Mouse (Mus musculus) MEL (cell line): ENCODE measurements around the gene Prdm16. TPM values are rescaled to one million over a fixed set of nuclear protein-coding genes. Genes with fewer than 3 reads are reported as not detected.

ENCODE experiments used
- DNase-seq: peaks from one replicate; pipeline ENCODE4 v3.0.0; 2011; ENCODE audit warnings: low read depth, low spot score
- H3K27ac ChIP-seq: 2 replicates; pipeline ENCODE4 v1.5.1; 2012; ENCODE audit warnings: low read depth, mild to moderate bottlenecking, control low read depth, low read length, moderate library complexity; ENCODE audit not compliant: control insufficient read depth
- H3K27me3 ChIP-seq, 2 experiments: fragments of 150-350 bp in 1 of 2; sonication (generic) in 1 of 2; 2 replicates each; pipeline ENCODE4 v1.6.1; 2012; ENCODE audit warnings: low read length in 2 of 2, mild to moderate bottlenecking in 2 of 2, improper control_type of control experiment in 1 of 2, moderate library complexity in 1 of 2; ENCODE audit not compliant: insufficient read depth in 2 of 2, control insufficient read depth in 1 of 2
- H3K36me3 ChIP-seq, 2 experiments: 2 replicates each; pipeline ENCODE4 v1.6.1; 2012 to 2014; ENCODE audit warnings: low read length in 2 of 2, improper control_type of control experiment in 1 of 2, inconsistent platforms in 1 of 2, mild to moderate bottlenecking in 1 of 2; ENCODE audit not compliant: insufficient read depth in 2 of 2, control insufficient read depth in 1 of 2
- H3K4me1 ChIP-seq, 2 experiments: fragments of 150-350 bp in 1 of 2; sonication (generic) in 1 of 2; 2 replicates each; pipeline ENCODE4 v1.6.1; 2012; ENCODE audit warnings: low read length in 2 of 2, improper control_type of control experiment in 1 of 2, mild to moderate bottlenecking in 1 of 2; ENCODE audit not compliant: insufficient read depth in 2 of 2, control insufficient read depth in 1 of 2
- H3K4me3 ChIP-seq, 2 experiments: fragments of 150-350 bp in 1 of 2; sonication (generic) in 1 of 2; 2 replicates each; pipeline ENCODE4 v1.5.1; 2012; ENCODE audit warnings: low read depth in 2 of 2, low read length in 2 of 2, mild to moderate bottlenecking in 2 of 2, moderate library complexity in 2 of 2, control low read depth in 1 of 2, improper control_type of control experiment in 1 of 2; ENCODE audit not compliant: control insufficient read depth in 1 of 2, insufficient read depth in 1 of 2
- H3K79me2 ChIP-seq: 2 replicates; pipeline ENCODE4 v1.6.1; 2012; ENCODE audit warnings: mild to moderate bottlenecking, low read length, moderate library complexity; ENCODE audit not compliant: control insufficient read depth, poor library complexity, insufficient read depth
- H3K9ac ChIP-seq: 2 replicates; pipeline ENCODE4 v1.6.1; 2012; ENCODE audit warnings: low read depth, mild to moderate bottlenecking, control low read depth, low read length, moderate library complexity; ENCODE audit not compliant: control insufficient read depth, poor library complexity, severe bottlenecking
- H3K9me3 ChIP-seq: fragments of 150-350 bp; sonication (generic); replicated peaks from 2 replicates; pipeline ENCODE4 v1.6.1; 2012; ENCODE audit warnings: mild to moderate bottlenecking, low read length, improper control_type of control experiment, moderate library complexity; ENCODE audit not compliant: insufficient read depth
- CHD1 ChIP-seq: IDR thresholded peaks from 2 replicates; pipeline ENCODE4 v1.6.1; 2012; ENCODE audit warnings: low read depth, mild to moderate bottlenecking, inconsistent platforms, low read length, improper control_type of control experiment
- E2F4 ChIP-seq: IDR thresholded peaks from 2 replicates; pipeline ENCODE4 v1.6.1; 2011; ENCODE audit warnings: low read depth, low read length, improper control_type of control experiment, borderline replicate concordance
- ELF1 ChIP-seq: IDR thresholded peaks from 2 replicates; pipeline ENCODE4 v1.6.1; 2014; ENCODE audit warnings: low read depth, mild to moderate bottlenecking, inconsistent platforms, low read length, improper control_type of control experiment, moderate library complexity
- ETS1 ChIP-seq: IDR thresholded peaks from 2 replicates; pipeline ENCODE4 v1.6.1; 2012; ENCODE audit warnings: low read depth, mild to moderate bottlenecking, inconsistent platforms, low read length, improper control_type of control experiment, moderate library complexity
- KAT2A ChIP-seq: conservative IDR thresholded peaks from 2 replicates; pipeline ENCODE4 v1.6.1; 2012; ENCODE audit warnings: low read depth, low read length, improper control_type of control experiment, inconsistent platforms
- MAFK ChIP-seq: IDR thresholded peaks from 2 replicates; pipeline ENCODE4 v1.6.1; 2011; ENCODE audit warnings: low read depth, mild to moderate bottlenecking, low read length, improper control_type of control experiment, borderline replicate concordance
- MAX ChIP-seq: IDR thresholded peaks from 2 replicates; pipeline ENCODE4 v1.6.1; 2011; ENCODE audit warnings: low read length, improper control_type of control experiment
- MAZ ChIP-seq: IDR thresholded peaks from 2 replicates; pipeline ENCODE4 v1.6.1; 2012; ENCODE audit warnings: low read depth, mild to moderate bottlenecking, inconsistent platforms, low read length, improper control_type of control experiment
- MEF2A ChIP-seq: IDR thresholded peaks from 2 replicates; pipeline ENCODE4 v1.6.1; 2014; ENCODE audit warnings: low read depth, mild to moderate bottlenecking, inconsistent platforms, low read length, improper control_type of control experiment; ENCODE audit not compliant: poor library complexity, insufficient replicate concordance, severe bottlenecking; ENCODE audit errors: extremely low read depth
- MYB ChIP-seq: IDR thresholded peaks from 2 replicates; pipeline ENCODE4 v1.6.1; 2011; ENCODE audit warnings: mild to moderate bottlenecking, low read depth, low read length, improper control_type of control experiment
- NELFE ChIP-seq: IDR thresholded peaks from 2 replicates; pipeline ENCODE4 v1.6.1; 2011; ENCODE audit warnings: low read depth, low read length, improper control_type of control experiment
- NRF1 ChIP-seq: IDR thresholded peaks from 2 replicates; pipeline ENCODE4 v1.6.1; 2014; ENCODE audit warnings: low read depth, mild to moderate bottlenecking, inconsistent platforms, low read length, improper control_type of control experiment, moderate library complexity; ENCODE audit not compliant: poor library complexity, insufficient read depth, severe bottlenecking
- POLR2AphosphoS5 ChIP-seq: IDR thresholded peaks from 2 replicates; pipeline ENCODE4 v1.6.1; 2012; ENCODE audit warnings: low read depth, borderline replicate concordance, mild to moderate bottlenecking, inconsistent platforms, low read length, moderate library complexity, mixed read lengths
- RAD21 ChIP-seq: IDR thresholded peaks from 2 replicates; pipeline ENCODE4 v1.6.1; 2011; ENCODE audit warnings: mild to moderate bottlenecking, low read depth, low read length, improper control_type of control experiment
- SMC3 ChIP-seq: IDR thresholded peaks from 2 replicates; pipeline ENCODE4 v1.6.1; 2011; ENCODE audit warnings: low read depth, low read length, improper control_type of control experiment
- TBP ChIP-seq: IDR thresholded peaks from 2 replicates; pipeline ENCODE4 v1.8.0; 2011; ENCODE audit warnings: low read depth, low read length, improper control_type of control experiment
- TCF12 ChIP-seq: IDR thresholded peaks from 2 replicates; pipeline ENCODE4 v1.6.1; 2014; ENCODE audit warnings: low read depth, mild to moderate bottlenecking, inconsistent platforms, low read length, improper control_type of control experiment, moderate library complexity
- USF1 ChIP-seq: IDR thresholded peaks from 2 replicates; pipeline ENCODE4 v1.6.1; 2014; ENCODE audit warnings: low read depth, mild to moderate bottlenecking, inconsistent platforms, low read length, improper control_type of control experiment, moderate library complexity
- ZC3H11A ChIP-seq: IDR thresholded peaks from 2 replicates; pipeline ENCODE4 v1.6.1; 2012; ENCODE audit warnings: low read depth, mild to moderate bottlenecking, inconsistent platforms, low read length, improper control_type of control experiment
- ZKSCAN1 ChIP-seq: IDR thresholded peaks from 2 replicates; pipeline ENCODE4 v1.6.1; 2012; ENCODE audit warnings: low read depth, mild to moderate bottlenecking, inconsistent platforms, low read length, improper control_type of control experiment, moderate library complexity
- ZMIZ1 ChIP-seq: IDR thresholded peaks from 2 replicates; pipeline ENCODE4 v1.6.1; 2012; ENCODE audit warnings: low read depth, mild to moderate bottlenecking, inconsistent platforms, low read length, improper control_type of control experiment, moderate library complexity
- polyA plus RNA-seq, 2 experiments: library from polyadenylated mRNA; stranded (reverse) in 1 of 2; unstranded in 1 of 2; fragments of >175 nt in 1 of 2; fragments of >200 nt in 1 of 2; gene quantifications; 2 replicates each; pipeline versions ENCODE4 v1.2.1 to v1.2.4; 2012; ENCODE audit warnings: low replicate concordance in 2 of 2, low read depth in 1 of 2; ENCODE audit not compliant: insufficient read length in 2 of 2, insufficient read depth in 1 of 2, missing spikeins in 1 of 2
- total RNA-seq: library from RNA; depleted of rRNA; stranded (reverse); fragments of 300-350 nt; gene quantifications from 2 replicates; pipeline ENCODE4 v1.2.3, GENCODE M21; 2012

Gene Prdm16
- total and polyA plus RNA-seq, 3 experiments: not detected

DNA sequence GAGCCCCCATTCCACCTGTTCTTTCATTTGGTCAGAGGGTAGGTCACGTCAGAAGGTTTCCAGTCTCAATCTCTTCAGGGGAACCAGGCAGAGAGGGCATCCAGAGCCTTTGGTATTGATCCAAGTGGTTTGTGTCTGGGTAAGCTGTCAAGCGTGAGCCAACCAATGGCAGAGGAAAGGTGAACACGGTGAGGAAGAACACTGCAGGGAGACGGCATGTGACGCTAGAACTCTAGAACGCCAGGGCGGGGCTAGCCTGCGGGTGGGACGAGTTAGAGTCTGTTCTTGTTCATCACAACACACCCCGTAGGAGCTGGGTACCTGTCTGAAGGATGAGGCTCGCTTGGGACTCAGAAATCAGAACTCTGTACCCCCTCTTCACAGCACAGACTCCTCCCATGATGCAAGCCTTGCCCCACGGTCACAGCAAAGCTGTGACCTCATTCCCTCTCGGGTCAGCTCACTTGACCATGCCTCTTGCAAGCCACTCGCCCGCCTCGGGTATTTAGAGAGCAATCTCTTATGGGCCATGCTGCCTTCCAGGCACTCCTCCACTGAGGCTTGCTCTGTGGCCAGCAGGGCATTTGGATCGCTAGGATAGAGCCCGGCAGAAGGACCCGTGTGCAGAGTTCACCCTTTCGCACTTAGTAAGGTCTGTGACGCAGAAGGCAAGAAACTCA, 89.4 kb downstream of the Prdm16 start:
- Histone ChIP-seq H3K9me3 (no peaks in the 10 kb centered on the region), H3K4me3 (no peak overlapping the region), H3K36me3 (no peaks in the 10 kb centered on the region), H3K4me1 (no peaks in the 10 kb centered on the region), H3K79me2 (no peaks in the 10 kb centered on the region)
- no peak for TF ChIP-seq MYB
- TF ChIP-seq, all 39 proteins: peak for 0
- no peak overlapping the region for H3K9ac ChIP-seq
- no peak for DNase-seq
- H3K27me3 ChIP-seq: no peaks in the 10 kb centered on the region
- no peak overlapping the region for H3K27ac ChIP-seq

DNA sequence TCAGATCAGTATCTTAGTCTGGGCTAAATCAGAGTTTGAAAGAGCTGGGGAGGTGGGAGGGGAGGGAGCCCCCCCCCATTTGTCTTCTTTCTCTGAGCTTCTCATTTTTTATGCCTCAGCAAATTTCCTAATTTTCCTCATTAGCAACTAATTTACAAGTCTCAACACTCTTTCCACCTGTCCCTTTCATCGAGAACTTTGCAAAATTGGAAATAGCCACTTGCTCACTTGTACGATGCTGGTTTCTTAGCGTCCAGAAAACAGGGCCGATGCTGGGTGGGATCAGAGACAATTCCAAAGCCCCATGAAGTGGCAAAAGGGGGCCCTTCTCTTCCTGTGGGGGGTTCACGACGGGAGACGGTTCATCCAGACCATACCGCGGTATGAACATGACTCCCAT, 91.4 kb downstream of the Prdm16 start:
- DNase-seq: no peak
- H3K4me3 ChIP-seq: no peak overlapping the region
- TF ChIP-seq MEF2A: no peak
- TF ChIP-seq E2F4: no peak
- TF ChIP-seq ELF1: no peak
- no peak for TF ChIP-seq USF1
- no peak for TF ChIP-seq ZKSCAN1
- no peak for TF ChIP-seq MAFK
- no peak for TF ChIP-seq NELFE
- no peak for TF ChIP-seq TBP
- no peak for TF ChIP-seq ZMIZ1
- TF ChIP-seq TCF12: no peak
- H3K4me1 ChIP-seq: no peaks in the 10 kb centered on the region
- no peaks in the 10 kb centered on the region for H3K9me3 ChIP-seq
- H3K27ac ChIP-seq: no peak overlapping the region
- H3K36me3 ChIP-seq: no peaks in the 10 kb centered on the region
- H3K79me2 ChIP-seq: no peaks in the 10 kb centered on the region
- H3K9ac ChIP-seq: no peak overlapping the region
- no peaks in the 10 kb centered on the region for H3K27me3 ChIP-seq

DNA sequence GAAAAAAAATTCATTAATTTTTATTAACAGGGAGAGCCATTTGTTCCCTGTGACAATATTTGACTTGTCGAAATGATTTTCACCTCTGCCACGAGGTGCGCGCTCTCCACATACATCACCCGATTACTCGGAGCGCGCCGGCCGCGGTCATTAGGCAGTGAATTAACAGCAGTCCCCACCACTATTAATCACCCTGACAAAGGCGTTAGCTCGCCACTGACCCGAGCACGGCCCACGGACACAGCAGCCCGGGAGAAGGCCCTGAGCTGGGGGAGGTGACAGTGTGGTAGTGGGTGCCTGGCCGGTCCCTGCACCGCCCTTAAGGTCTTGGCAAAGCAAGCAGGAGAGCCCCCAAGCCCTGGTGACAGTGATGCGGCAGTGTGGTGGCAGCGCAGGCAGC, 92.8 kb downstream of the Prdm16 start:
- Histone ChIP-seq H3K4me1 (no peaks in the 10 kb centered on the region), H3K27me3 (no peaks in the 10 kb centered on the region), H3K27ac (no peak overlapping the region), H3K4me3 (no peak overlapping the region), H3K79me2 (no peaks in the 10 kb centered on the region), H3K36me3 (no peaks in the 10 kb centered on the region), H3K9me3 (no peaks in the 10 kb centered on the region), H3K9ac (no peak overlapping the region)
- no peak for DNase-seq
- TF ChIP-seq ZMIZ1 (no peak), MAZ (no peak), POLR2AphosphoS5 (no peak), CHD1 (no peak), E2F4 (no peak), MAX (no peak), SMC3 (no peak), RAD21 (no peak), ZKSCAN1 (no peak), ZC3H11A (no peak), KAT2A (no peak), NRF1 (no peak), ETS1 (no peak)
